Mouse (Mus musculus) small intestine, adult 2 months (tissue): ENCODE measurements around the gene Vash2. TPM values are rescaled to one million over a fixed set of nuclear protein-coding genes. Genes with fewer than 3 reads are reported as not detected.

Source experiments
- H3K27ac ChIP-seq: fragments of 200-500 bp; 2 replicates; pipeline ENCODE4 v1.5.1; 2012; ENCODE audit warnings: low read depth, low read length, control low read depth, inconsistent platforms; ENCODE audit not compliant: insufficient read depth
- H3K27me3 ChIP-seq: fragments of 200-500 bp; 2 replicates; pipeline ENCODE4 v1.6.1; 2012; ENCODE audit warnings: mild to moderate bottlenecking, moderate library complexity, low read length, inconsistent platforms; ENCODE audit not compliant: control insufficient read depth, insufficient read depth
- H3K36me3 ChIP-seq: fragments of 200-500 bp; 2 replicates; pipeline ENCODE4 v1.6.1; 2012; ENCODE audit warnings: mild to moderate bottlenecking, low read length, control low read depth, inconsistent platforms; ENCODE audit not compliant: control insufficient read depth, insufficient read depth
- H3K4me1 ChIP-seq: fragments of 200-500 bp; 2 replicates; pipeline ENCODE4 v1.6.1; 2012; ENCODE audit warnings: low read length, inconsistent platforms, mixed read lengths; ENCODE audit not compliant: control insufficient read depth, insufficient read depth, insufficient read length
- H3K4me3 ChIP-seq: fragments of 200-500 bp; 2 replicates; pipeline ENCODE4 v1.5.1; 2012; ENCODE audit warnings: low read depth, mild to moderate bottlenecking, control low read depth, inconsistent platforms, low read length, moderate library complexity
- CTCF ChIP-seq: fragments of 200-500 bp; IDR thresholded peaks from 2 replicates; pipeline ENCODE4 v1.5.1; 2012; ENCODE audit warnings: low read depth, mild to moderate bottlenecking, control low read depth, inconsistent platforms, low read length, moderate library complexity, mixed read lengths; ENCODE audit not compliant: insufficient replicate concordance, insufficient read length; ENCODE audit errors: extremely low read depth
- POLR2A ChIP-seq: fragments of 200-500 bp; IDR thresholded peaks from 2 replicates; pipeline ENCODE4 v1.6.1; 2012; ENCODE audit warnings: low read depth, mild to moderate bottlenecking, control low read depth, inconsistent platforms, low read length, moderate library complexity
- WGBS: fragments of 180-500 bp; shearing (Covaris S2); methylation state at CpG from one replicate; pipeline ENCODE4 v1.1.7; 2018; 5-methylcytosine and 5-hydroxymethylcytosine counted together
- polyA plus RNA-seq: library from polyadenylated mRNA; depleted of rRNA; stranded (reverse); fragments of >200 nt; gene quantifications from 2 replicates; pipeline ENCODE4 v1.2.3, GENCODE M21; 2012

Vash2 gene
- polyA plus RNA-seq, 1 experiment = 0.76 TPM

- Histone ChIP-seq H3K4me1 (no peaks in the 10 kb centered on the region), H3K4me3 (no peak overlapping the region), H3K27me3 (no peaks in the 10 kb centered on the region), H3K36me3 (no peaks in the 10 kb centered on the region), H3K27ac (no peak overlapping the region)
- WGBS = 54% methylated on average over 15 of the region's 15 CpGs
- no peak for TF ChIP-seq POLR2A
- TF ChIP-seq CTCF = no peak
Measured at GRCm38 (mm10) chr1:190964992-190965780, 13.9 kb downstream of the Vash2 start.

- H3K27ac ChIP-seq = no peak overlapping the region
- H3K4me1 ChIP-seq = no peaks in the 10 kb centered on the region
- H3K36me3 ChIP-seq = no peaks in the 10 kb centered on the region
- no peak overlapping the region for H3K4me3 ChIP-seq
- H3K27me3 ChIP-seq = no peaks in the 10 kb centered on the region
- TF ChIP-seq CTCF = no peak
- no peak for TF ChIP-seq POLR2A
- 91% methylated on average over 3 of the region's 3 CpGs for WGBS
Measured at GRCm38 (mm10) chr1:190962760-190963159, 16.3 kb downstream of the Vash2 start.

GRCm38 (mm10) chr1:190958821-190959220, 20.3 kb downstream of the Vash2 start:
- Histone ChIP-seq H3K27ac (no peak overlapping the region), H3K4me3 (no peak overlapping the region), H3K36me3 (no peaks in the 10 kb centered on the region), H3K4me1 (no peaks in the 10 kb centered on the region), H3K27me3 (no peaks in the 10 kb centered on the region)
- TF ChIP-seq CTCF (no peak), POLR2A (no peak)
- 65% methylated on average over 5 of the region's 5 CpGs for WGBS

GRCm38 (mm10) chr1:190953009-190953408, 26.1 kb downstream of the Vash2 start:
- H3K4me3 ChIP-seq = no peak overlapping the region
- H3K36me3 ChIP-seq = peaks cover 6% of the 10 kb centered on the region
- H3K27ac ChIP-seq = no peak overlapping the region
- no peaks in the 10 kb centered on the region for H3K4me1 ChIP-seq
- 72% methylated on average over 3 of the region's 3 CpGs for WGBS
- H3K27me3 ChIP-seq = no peaks in the 10 kb centered on the region
- no peak for TF ChIP-seq CTCF
- TF ChIP-seq POLR2A = no peak

GRCm38 (mm10) chr1:190951014-190951413, 28.1 kb downstream of the Vash2 start:
- H3K4me3 ChIP-seq = no peak overlapping the region
- 55% methylated on average over 5 of the region's 5 CpGs for WGBS
- H3K36me3 ChIP-seq = peaks cover 14% of the 10 kb centered on the region
- TF ChIP-seq CTCF (no peak), POLR2A (no peak)
- H3K4me1 ChIP-seq = no peaks in the 10 kb centered on the region
- H3K27me3 ChIP-seq = no peaks in the 10 kb centered on the region
- no peak overlapping the region for H3K27ac ChIP-seq

- WGBS = 88% methylated on average over 17 of the region's 17 CpGs
- TF ChIP-seq POLR2A = no peak
- no peak for TF ChIP-seq CTCF
- H3K27me3 ChIP-seq = no peaks in the 10 kb centered on the region
- no peak overlapping the region for H3K27ac ChIP-seq
- H3K36me3 ChIP-seq = peaks cover 29% of the 10 kb centered on the region
- no peak overlapping the region for H3K4me3 ChIP-seq
- no peaks in the 10 kb centered on the region for H3K4me1 ChIP-seq
Measured at GRCm38 (mm10) chr1:190948846-190949245, 30.2 kb downstream of the Vash2 start.

GRCm38 (mm10) chr1:190948439-190948838, 30.7 kb downstream of the Vash2 start:
- H3K4me1 ChIP-seq = no peaks in the 10 kb centered on the region
- H3K4me3 ChIP-seq = no peak overlapping the region
- H3K27ac ChIP-seq = no peak overlapping the region
- H3K36me3 ChIP-seq = peaks cover 32% of the 10 kb centered on the region
- TF ChIP-seq POLR2A (no peak), CTCF (no peak)
- WGBS = 70% methylated on average over 7 of the region's 7 CpGs
- H3K27me3 ChIP-seq = no peaks in the 10 kb centered on the region
